Mouse (Mus musculus): Measurements from ENCODE around the gene Arfgap2.

Arfgap2 gene

DNA sequence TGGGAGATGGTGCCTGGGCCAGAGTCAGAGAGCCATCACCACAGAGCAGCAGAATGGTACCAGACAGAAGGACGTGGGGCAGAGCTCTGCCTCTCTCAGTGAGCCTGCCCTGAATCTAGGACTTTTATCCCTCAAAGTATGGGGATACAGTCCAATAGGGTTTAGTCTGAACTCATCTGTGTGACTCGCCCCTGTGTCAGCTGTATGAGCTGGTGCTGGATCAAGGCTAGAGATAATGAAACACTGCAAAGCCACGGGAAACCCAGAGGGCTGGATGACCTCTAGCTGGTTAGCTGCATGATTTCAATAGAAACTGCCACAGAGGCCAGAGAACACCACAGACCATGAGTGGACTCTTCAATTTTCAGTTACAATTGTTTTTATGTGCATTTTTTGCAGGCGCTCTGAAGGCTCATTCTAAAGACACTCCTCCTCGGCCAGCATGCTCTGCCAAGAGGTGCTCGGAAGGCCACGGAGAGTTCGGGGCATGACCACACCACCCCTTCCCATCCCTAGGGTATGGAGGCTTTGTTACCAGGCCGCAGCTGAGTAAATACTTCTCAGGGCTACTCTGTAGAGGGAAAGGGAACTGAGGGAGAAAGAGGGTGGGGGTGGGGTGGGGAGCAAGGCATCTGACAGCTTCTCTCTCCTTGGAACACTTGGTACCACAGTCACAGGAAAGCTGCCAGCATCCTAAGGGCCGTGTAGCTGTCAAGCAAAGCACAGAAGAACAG is 48.0 kb downstream of the Arfgap2 start:
- no peak for DNase-seq

DNA sequence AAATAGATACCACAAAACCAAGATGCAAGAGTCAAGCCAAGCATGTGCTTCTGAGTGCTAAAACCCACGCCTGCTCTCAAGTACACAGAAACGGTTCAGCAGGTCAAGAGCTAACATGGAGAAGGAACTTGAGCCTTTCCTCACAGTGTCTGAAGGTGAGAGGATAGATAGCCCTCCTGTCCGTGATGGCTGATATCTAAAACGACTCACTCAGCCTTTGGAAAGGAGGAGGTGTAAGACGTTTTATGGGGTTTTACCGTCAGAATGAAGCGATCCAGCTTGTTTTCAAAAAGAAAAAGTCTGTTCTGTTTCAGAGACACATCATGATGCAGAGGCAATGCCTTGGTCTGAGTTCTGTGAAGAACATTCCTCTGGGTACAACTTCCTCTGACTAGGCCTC is 49.4 kb downstream of the Arfgap2 start:
- DNase-seq = no peak

DNA sequence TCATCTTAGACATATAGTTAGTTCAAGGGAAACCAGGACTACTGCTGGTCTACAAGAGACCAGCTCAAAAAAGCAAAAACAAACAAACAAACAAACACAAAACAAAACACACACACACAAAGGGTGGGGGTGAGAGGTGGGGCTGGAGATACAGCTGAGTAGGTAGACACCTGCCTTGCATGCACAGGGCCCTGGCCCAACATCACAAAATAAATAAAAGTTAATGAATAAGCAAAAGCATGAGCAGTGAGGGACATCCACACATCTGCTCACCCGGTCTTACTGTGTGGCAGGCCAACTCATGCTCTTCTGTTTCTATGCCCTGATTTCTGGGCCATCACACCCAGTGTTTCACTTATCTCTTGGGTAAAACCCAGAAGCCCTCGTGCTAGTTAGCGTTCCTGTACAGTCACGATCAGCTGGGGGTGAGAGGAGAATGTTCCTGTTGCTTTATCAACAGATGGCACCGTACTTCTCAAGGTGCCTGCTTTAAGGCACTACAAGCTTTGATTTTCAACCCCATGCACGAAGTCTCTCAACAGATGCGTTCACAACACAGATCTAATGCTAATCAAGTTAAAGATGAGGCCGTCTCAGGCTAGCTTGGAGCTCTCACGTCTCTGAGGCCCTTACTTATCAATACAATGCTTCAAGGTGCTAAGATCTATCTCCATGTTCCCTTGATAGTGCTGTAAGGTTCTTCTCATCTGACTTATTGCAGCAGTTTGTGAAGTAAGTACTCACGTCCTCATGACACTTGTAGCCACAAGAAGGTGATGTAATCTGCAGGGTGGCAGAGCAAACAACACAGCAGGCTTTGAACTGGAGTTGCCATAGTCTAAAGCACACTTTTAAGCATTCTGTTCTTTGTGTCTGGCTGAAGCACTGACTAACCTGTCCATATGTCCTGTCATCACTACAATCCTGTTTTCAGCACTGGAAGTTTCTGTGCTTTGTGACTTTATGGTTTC is 56.1 kb downstream of the Arfgap2 start:
- no peak for DNase-seq

DNA sequence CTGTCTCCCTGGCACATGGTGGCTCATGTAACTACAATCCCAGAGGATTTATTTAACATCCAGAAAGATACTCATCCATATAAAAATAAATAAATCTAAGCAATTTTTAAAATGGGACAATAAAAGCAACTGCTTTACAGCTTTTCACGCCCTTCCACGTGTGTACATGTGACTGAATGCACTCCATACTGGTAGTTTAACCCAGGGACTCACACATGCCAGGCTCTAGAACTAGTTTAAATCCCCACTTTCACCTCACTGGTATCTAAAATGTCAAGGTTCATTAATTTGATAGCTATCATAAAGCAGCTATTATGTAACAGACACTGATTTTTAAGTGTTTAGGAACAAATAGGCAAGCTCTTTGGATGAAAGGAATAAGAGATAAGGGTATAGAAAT is 57.1 kb downstream of the Arfgap2 start:
- no peak for DNase-seq

DNA sequence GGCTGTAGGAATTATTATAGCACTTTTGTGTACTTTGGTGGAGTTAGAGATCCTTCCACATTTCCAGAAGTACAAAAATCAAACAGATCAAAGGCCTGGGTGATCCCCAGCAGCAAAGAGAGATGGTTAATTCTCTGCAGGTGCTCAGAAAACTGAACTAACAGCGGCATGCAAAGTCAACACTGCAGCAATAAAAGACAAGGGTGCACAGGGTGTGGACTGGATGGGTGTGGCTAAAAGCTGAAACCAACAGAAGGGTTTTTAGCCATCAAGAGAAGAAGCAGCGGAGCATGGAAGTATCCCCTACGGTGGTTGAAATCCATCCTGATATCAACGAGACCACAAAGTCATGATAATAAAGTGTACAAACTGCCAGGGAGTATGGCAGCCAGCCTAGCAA is 57.7 kb downstream of the Arfgap2 start:
- no peak for DNase-seq

DNA sequence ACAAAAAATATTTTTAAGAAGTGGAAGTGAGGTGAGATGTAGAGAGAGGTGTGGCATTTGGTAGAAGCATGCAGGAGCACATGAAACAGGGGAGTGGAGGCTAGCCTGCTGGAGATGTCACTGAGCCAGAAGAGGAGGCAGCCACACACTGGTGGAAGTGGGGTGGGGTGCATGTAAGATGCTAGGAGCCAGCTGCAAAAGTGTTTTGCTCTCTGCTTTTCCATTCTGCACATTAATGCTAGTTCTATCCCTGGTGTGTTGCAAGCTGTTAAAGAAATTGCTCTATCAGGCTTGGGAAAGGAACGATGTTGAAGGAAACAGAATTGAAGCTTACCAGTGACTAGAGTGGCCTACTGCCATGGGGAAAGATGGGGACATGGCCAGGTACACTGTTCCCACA is 59.6 kb downstream of the Arfgap2 start:
- no peak for DNase-seq

DNA sequence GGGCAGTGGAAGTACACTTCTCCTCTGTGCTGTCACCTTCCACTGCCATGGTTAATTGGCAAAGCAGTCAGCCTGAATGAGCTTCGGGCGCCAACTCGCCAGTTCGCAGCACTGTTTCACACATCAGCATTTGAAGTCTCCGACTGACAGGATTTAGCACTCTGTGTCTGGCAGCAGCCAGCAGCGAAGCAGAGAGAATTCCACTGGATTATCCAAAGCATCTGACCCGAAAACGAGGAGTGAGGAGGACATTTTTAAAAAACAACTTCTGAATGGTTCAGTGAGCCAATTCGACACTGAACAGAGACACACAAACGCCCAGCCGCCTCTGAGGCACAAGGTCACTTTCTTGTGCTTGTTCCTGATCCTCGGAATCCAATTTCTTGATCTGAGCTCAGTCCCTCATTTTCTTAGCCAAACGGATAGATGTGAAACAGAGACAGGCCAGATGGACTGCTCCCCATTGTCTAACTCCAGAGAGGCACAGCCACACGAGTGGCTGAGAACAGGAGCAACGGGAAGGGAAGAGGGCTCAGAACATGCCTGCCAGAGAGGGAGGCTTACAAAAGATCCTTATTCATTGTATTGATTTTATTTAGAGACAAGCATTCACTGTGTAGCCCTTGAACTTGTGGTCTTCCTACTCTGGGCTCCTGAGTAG is 60.1 kb downstream of the Arfgap2 start:
- no peak for DNase-seq

Data from cerebellum, adult 8-10 months (tissue).